Mouse (Mus musculus): ENCODE measurements at regions not wholly inside any gene's neighbourhood (a gene's known extent, or its start where the extent isn't known, plus 50 kb on each side); places are given as distances from the start of the nearest gene placed in this dataset.

- WGBS = 23% methylated on average over 3 of the region's 3 CpGs
- no peak overlapping the region for H3K4me3 ChIP-seq
- H3K36me3 ChIP-seq = no peaks in the 10 kb centered on the region
- no peak for ATAC-seq (ENCODE audit: insufficient number of reproducible peaks, low FRiP score, low TSS enrichment, low read depth)
- H3K9me3 ChIP-seq = no peaks in the 10 kb centered on the region
- no peaks in the 10 kb centered on the region for H3K27me3 ChIP-seq
- H3K27ac ChIP-seq = no peak overlapping the region
- H3K4me2 ChIP-seq = no peak overlapping the region
- no peak overlapping the region for H3K9ac ChIP-seq
- H3K4me1 ChIP-seq = peaks cover 15% of the 10 kb centered on the region
Measured at GRCm38 (mm10) chr1:13859723-13860122, 2233.4 kb downstream of the 4930444P10Rik start.

- no peak overlapping the region for H3K9ac ChIP-seq
- no peak for ATAC-seq (ENCODE audit: insufficient number of reproducible peaks, low FRiP score, low TSS enrichment, low read depth)
- H3K4me1 ChIP-seq = peaks cover 15% of the 10 kb centered on the region
- H3K27ac ChIP-seq = no peak overlapping the region
- H3K27me3 ChIP-seq = no peaks in the 10 kb centered on the region
- no peak overlapping the region for H3K4me3 ChIP-seq
- WGBS = 27% methylated on average over 6 of the region's 6 CpGs
- H3K9me3 ChIP-seq = no peaks in the 10 kb centered on the region
- no peak overlapping the region for H3K4me2 ChIP-seq
- no peaks in the 10 kb centered on the region for H3K36me3 ChIP-seq
Measured at GRCm38 (mm10) chr1:13858371-13859018, 2234.6 kb downstream of the 4930444P10Rik start.

DNA sequence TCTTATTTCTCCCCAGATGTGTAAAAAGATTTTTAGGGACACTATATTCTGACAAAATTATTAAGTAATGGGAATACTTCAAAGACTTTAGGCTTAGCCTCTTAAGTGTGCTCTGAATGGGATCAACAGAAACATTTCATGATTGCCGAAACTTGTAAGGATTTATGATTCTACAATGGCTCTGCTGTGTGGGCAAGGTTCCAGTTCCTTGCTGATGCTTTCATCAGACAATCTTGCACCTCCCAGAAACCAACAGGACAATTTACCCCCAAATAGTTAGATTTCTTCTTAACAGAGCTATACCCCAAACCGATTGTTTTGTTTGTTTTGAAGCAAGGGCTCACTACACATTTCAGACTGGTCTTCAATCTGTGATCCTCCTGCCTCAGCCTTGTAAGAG lies 2236.1 kb downstream of the 4930444P10Rik start:
- Histone ChIP-seq H3K4me2 (no peak overlapping the region), H3K36me3 (no peaks in the 10 kb centered on the region), H3K27ac (no peak overlapping the region), H3K4me3 (no peak overlapping the region), H3K9me3 (no peaks in the 10 kb centered on the region), H3K27me3 (no peaks in the 10 kb centered on the region), H3K9ac (no peak overlapping the region), H3K4me1 (peaks cover 12% of the 10 kb centered on the region)
- WGBS = 54% methylated on average over 2 of the region's 2 CpGs
- ATAC-seq (ENCODE audit: insufficient number of reproducible peaks, low FRiP score, low TSS enrichment, low read depth) = no peak

GRCm38 (mm10) chr1:13851144-13851543 lies 2242.0 kb downstream of the 4930444P10Rik start:
- H3K27ac ChIP-seq = no peak overlapping the region
- H3K4me2 ChIP-seq = no peak overlapping the region
- no peak overlapping the region for H3K4me3 ChIP-seq
- no peak overlapping the region for H3K9ac ChIP-seq
- H3K4me1 ChIP-seq = no peaks in the 10 kb centered on the region
- H3K27me3 ChIP-seq = no peaks in the 10 kb centered on the region
- no peak for ATAC-seq (ENCODE audit: insufficient number of reproducible peaks, low FRiP score, low TSS enrichment, low read depth)
- WGBS = 31% methylated on average over 5 of the region's 5 CpGs
- H3K9me3 ChIP-seq = no peaks in the 10 kb centered on the region
- no peaks in the 10 kb centered on the region for H3K36me3 ChIP-seq

GRCm38 (mm10) chr1:13849071-13849470 lies 2244.1 kb downstream of the 4930444P10Rik start:
- Histone ChIP-seq H3K27me3 (no peaks in the 10 kb centered on the region), H3K9ac (no peak overlapping the region), H3K4me1 (no peaks in the 10 kb centered on the region), H3K4me2 (no peak overlapping the region), H3K36me3 (no peaks in the 10 kb centered on the region), H3K27ac (no peak overlapping the region), H3K4me3 (no peak overlapping the region), H3K9me3 (no peaks in the 10 kb centered on the region)
- 69% methylated on average over 4 of the region's 4 CpGs for WGBS
- ATAC-seq (ENCODE audit: insufficient number of reproducible peaks, low FRiP score, low TSS enrichment, low read depth) = no peak

GRCm38 (mm10) chr1:13846336-13846865 lies 2246.7 kb downstream of the 4930444P10Rik start:
- no peak overlapping the region for H3K4me2 ChIP-seq
- ATAC-seq (ENCODE audit: insufficient number of reproducible peaks, low FRiP score, low TSS enrichment, low read depth) = no peak

DNA sequence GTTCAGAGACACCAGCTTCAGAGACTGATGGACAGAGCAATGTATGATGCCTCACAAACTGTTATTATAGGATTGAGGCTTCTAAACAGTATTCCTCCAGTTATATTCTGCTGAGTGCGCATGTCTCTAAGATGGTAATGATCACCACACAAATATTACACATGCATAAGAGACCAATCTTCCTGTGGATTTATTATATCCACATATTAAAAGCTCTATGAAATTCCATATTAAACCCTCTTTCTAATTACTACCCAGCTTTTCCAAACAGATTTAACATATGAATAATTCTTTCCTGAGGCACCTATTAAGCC lies 2252.9 kb downstream of the 4930444P10Rik start:
- H3K27me3 ChIP-seq = no peaks in the 10 kb centered on the region
- no peak overlapping the region for H3K27ac ChIP-seq
- no peak overlapping the region for H3K4me2 ChIP-seq
- H3K9me3 ChIP-seq = no peaks in the 10 kb centered on the region
- H3K9ac ChIP-seq = no peak overlapping the region
- H3K36me3 ChIP-seq = no peaks in the 10 kb centered on the region
- H3K4me1 ChIP-seq = no peaks in the 10 kb centered on the region
- no peak for ATAC-seq (ENCODE audit: insufficient number of reproducible peaks, low FRiP score, low TSS enrichment, low read depth)
- WGBS = 77% methylated on average over 1 of the region's 1 CpGs
- H3K4me3 ChIP-seq = no peak overlapping the region

More at GRCm38 (mm10) chr1:13846336-13846865, 2246.7 kb downstream of the 4930444P10Rik start:
- H3K27ac ChIP-seq = no peak overlapping the region
- no peaks in the 10 kb centered on the region for H3K27me3 ChIP-seq
- no peak overlapping the region for H3K4me3 ChIP-seq
- H3K9me3 ChIP-seq = no peaks in the 10 kb centered on the region
- 54% methylated on average over 15 of the region's 15 CpGs for WGBS
- H3K9ac ChIP-seq = no peak overlapping the region
- no peaks in the 10 kb centered on the region for H3K4me1 ChIP-seq
- no peaks in the 10 kb centered on the region for H3K36me3 ChIP-seq

- WGBS = 49% methylated on average over 11 of the region's 11 CpGs
- no peak overlapping the region for H3K4me2 ChIP-seq
- no peak overlapping the region for H3K9ac ChIP-seq
- no peaks in the 10 kb centered on the region for H3K36me3 ChIP-seq
- H3K4me3 ChIP-seq = no peak overlapping the region
- H3K4me1 ChIP-seq = no peaks in the 10 kb centered on the region
- no peak overlapping the region for H3K27ac ChIP-seq
- no peaks in the 10 kb centered on the region for H3K27me3 ChIP-seq
- no peaks in the 10 kb centered on the region for H3K9me3 ChIP-seq
- no peak for ATAC-seq (ENCODE audit: insufficient number of reproducible peaks, low FRiP score, low TSS enrichment, low read depth)
Measured at GRCm38 (mm10) chr1:13839619-13840308, 2253.4 kb downstream of the 4930444P10Rik start.

- WGBS = 51% methylated on average over 12 of the region's 12 CpGs
Measured at GRCm38 (mm10) chr1:13834860-13835840, 2258.0 kb downstream of the 4930444P10Rik start.

GRCm38 (mm10) chr1:13807786-13808185 lies 2285.3 kb downstream of the 4930444P10Rik start:
- H3K27ac ChIP-seq = no peak overlapping the region
- no peaks in the 10 kb centered on the region for H3K36me3 ChIP-seq
- H3K4me1 ChIP-seq = no peaks in the 10 kb centered on the region
- no peaks in the 10 kb centered on the region for H3K9me3 ChIP-seq
- 38% methylated on average over 4 of the region's 4 CpGs for WGBS
- no peak for ATAC-seq (ENCODE audit: insufficient number of reproducible peaks, low FRiP score, low TSS enrichment, low read depth)
- no peak overlapping the region for H3K9ac ChIP-seq
- H3K27me3 ChIP-seq = no peaks in the 10 kb centered on the region
- H3K4me2 ChIP-seq = no peak overlapping the region
- H3K4me3 ChIP-seq = no peak overlapping the region

More at GRCm38 (mm10) chr1:13834860-13835840, 2258.0 kb downstream of the 4930444P10Rik start:
- Histone ChIP-seq H3K4me2 (no peak overlapping the region), H3K27me3 (no peaks in the 10 kb centered on the region), H3K9me3 (no peaks in the 10 kb centered on the region), H3K36me3 (no peaks in the 10 kb centered on the region), H3K4me3 (no peak overlapping the region), H3K9ac (no peak overlapping the region), H3K27ac (no peak overlapping the region), H3K4me1 (no peaks in the 10 kb centered on the region)
- no peak for ATAC-seq (ENCODE audit: insufficient number of reproducible peaks, low FRiP score, low TSS enrichment, low read depth)

DNA sequence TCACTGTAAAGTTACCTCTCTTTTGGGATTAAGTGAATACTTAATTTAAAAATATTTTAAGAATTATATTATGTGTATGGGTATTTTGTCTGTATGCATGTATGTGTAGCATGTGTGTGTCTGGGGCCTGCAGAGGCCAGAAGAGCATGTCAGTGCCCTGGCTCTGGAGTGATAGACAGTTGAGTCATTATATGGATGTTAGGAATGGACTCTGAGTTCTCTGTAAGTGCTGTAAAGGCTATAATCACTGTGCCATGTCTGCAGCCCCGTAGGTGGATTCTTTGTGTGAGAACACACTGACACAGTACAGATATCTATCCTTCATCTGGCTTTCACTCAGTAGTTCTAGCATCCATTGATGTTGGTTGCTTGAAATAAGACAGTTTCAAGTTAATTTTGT lies 2292.7 kb downstream of the 4930444P10Rik start:
- 73% methylated on average over 1 of the region's 1 CpGs for WGBS

More for the DNA sequence above, 2292.7 kb downstream of the 4930444P10Rik start:
- Histone ChIP-seq H3K4me1 (no peaks in the 10 kb centered on the region), H3K36me3 (no peaks in the 10 kb centered on the region), H3K9ac (no peak overlapping the region), H3K4me2 (no peak overlapping the region), H3K4me3 (no peak overlapping the region), H3K9me3 (no peaks in the 10 kb centered on the region), H3K27ac (no peak overlapping the region), H3K27me3 (no peaks in the 10 kb centered on the region)
- no peak for ATAC-seq (ENCODE audit: insufficient number of reproducible peaks, low FRiP score, low TSS enrichment, low read depth)

All from limb, embryonic 15.5 days (tissue).